Mouse (Mus musculus): Measurements from ENCODE around the gene Hip1r.
"Not testable (repeated sequence)": the region's sequence is repeated elsewhere in the genome, so short reads cannot be mapped to it uniquely, and the experiment has no call there.

Hip1r gene

DNA sequence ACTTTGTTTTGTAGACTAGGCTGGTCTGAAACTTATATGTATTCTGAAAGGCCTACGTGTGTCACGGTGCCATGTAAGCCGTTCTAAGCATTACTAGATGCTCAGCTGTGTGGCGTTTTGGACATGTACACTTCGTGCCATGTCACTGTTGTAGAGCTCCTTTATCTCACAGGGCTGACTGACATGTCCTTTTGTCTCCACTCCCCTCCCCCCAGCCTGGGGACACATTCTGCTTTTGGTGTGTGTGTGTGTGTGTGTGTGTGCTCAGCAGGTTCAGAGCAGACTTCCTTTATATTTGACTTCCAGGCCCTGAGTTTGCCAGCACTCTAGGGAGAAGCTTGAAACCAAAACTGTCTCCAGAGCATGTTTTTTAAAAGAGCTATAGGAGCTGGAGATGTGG, 63.4 kb downstream of the Hip1r start:
- no peak for DNase-seq (ENCODE audit: low spot score)

DNA sequence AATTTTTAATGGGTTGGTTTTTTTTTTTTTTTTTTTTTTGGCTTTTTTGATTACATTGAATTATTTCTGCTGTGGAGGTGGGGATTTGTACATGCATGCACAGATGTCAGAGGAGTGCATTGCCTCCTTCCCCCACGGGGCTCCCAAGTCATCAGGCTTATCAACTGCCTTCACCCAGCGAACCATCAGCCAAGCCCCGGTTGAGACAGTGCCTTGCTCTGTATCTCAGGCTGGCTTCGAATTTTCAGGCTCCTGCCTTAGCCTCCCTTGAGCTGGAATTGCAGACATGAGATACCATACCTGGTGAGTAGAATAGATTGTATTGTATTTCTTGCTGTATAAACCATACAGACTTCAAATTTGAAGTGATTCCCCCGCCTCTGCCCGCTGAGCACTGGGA, 66.2 kb downstream of the Hip1r start:
- DNase-seq (ENCODE audit: low spot score) = no peak

DNA sequence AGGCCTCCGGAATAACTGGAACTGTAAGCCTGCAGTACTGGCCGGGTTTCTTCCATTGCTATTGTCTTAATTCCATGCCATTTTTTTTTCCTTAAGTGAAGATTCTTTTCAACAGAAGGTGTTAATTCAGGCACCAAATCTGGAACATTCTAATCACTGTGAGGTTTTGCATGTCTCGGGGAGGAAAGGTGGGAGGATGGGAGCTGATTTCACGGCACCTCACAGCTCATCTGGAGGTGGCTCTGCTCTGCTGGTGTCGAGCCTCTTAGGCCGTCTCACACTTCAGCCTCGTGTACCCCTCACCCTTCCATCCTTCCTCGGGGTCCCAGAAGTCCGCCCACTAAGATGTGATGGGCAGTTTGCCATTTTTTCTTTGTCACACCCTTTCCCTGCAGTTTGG, 67.7 kb downstream of the Hip1r start:
- DNase-seq (ENCODE audit: low spot score) = no peak

DNA sequence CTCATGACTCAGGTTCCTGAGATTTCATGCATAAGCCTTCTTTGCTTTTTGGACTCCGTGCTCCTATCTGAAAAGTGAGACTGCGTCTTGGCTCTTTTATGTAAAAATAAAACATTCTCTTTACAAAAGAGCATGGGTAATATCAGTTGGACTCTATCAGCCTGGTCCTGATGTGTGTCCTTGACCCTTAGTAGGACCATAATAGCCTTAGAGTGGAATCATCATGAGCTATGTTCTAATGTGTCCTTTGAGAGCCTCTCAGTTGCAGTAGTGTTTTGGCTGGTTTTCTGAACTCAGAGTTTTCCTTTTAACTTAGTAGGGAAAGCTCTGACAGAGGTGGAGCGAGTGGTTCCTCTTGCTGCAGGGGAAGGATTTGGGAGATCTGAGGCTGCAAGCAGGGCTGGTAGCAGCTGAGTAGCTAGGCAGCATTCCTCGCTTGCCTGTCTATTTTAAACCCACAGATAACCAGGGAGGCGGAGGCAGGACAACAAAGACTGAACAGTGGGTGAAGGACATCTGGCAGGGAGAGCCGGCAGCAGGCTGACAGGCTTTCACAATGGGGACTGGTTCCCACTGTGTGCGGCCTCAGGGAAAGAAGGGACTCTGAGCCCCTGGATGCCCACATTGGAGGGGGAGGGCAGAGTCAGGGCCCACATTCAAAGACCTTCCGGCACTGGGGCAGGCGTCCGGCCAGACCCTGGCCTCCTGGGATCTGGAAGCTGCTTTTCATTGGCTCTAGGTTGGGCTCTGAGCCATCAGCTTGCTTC, 70.0 kb downstream of the Hip1r start:
- DNase-seq (ENCODE audit: low spot score) = peak; percentile 82

DNA sequence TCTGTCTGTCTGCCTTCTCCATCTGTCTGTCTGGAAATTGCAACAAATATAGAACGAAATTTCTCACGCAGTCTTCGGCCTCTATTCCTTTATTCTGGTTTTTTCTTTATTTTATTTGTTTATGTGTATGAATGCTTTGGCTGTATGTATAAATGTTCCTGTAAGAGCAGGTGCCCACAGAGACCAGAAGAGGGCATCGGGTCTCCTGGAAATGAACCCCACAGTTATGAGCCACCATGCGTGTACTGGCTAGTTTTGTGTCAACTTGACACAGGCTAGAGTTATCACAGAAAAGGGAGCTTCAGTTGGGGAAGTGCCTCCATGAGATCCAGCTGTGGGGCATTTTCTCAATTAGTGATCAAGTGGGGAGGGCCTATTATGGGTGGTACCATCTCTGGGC, 70.6 kb downstream of the Hip1r start:
- DNase-seq (ENCODE audit: low spot score) = no peak

DNA sequence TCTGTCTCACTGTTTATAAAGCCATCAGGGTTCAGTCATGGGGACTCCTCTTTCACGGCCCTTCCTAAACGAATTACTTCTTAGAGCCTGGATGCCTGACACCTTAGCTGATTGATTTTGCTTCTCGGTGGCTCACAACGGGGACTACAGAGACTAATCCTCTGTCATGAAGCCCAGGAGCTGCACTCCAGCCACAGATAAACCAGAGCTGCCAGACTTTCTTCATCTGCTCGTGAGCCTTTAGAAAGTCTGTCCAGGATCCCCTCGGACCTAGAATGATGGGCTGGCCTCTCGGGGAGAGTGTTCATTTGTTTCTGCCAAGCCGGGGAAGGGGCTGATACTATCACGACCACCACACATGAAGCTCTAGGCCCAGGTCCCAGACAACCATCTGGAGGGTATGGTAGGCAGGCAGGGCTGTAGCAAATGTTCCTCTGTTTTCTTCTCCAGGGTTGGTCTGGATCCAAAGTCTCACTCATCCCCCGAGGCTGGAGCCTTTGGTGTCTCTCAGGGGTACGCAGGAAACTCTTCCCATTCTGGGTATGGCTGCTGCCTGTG, 72.1 kb downstream of the Hip1r start:
- no peak for DNase-seq (ENCODE audit: low spot score)

DNA sequence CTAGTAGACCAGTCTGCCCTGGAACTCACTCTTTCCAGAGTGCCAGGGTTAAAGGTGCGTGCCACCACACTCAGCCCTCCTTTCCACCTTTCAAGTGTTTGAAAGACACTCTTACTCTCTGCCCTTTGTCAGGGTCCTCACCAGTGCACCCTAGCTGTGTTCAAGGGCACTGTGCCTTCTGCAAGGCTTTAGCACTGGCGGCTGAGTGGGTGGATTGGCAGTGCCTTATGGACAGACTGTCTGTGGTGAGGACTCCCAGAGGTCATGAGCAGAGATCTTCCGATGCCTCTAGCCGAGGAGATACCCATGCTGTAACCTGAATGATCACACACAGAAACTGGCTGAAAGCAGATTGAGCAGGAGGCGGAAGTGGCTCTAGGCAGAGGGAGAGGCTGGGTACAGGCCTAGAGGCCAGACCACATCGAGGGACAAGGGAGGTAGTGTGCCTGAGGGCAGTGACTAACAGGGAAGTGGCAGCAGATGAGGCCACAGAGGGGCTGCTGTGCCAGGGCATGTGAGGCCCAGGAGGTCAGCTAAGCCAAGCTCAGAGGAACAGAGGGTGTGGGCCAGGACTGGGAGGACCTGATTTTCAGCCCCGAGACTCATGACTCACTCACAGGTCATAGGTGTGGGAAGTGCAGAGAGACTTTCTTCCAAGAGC, 73.4 kb downstream of the Hip1r start:
- DNase-seq (ENCODE audit: low spot score) = peak; percentile 46

DNA sequence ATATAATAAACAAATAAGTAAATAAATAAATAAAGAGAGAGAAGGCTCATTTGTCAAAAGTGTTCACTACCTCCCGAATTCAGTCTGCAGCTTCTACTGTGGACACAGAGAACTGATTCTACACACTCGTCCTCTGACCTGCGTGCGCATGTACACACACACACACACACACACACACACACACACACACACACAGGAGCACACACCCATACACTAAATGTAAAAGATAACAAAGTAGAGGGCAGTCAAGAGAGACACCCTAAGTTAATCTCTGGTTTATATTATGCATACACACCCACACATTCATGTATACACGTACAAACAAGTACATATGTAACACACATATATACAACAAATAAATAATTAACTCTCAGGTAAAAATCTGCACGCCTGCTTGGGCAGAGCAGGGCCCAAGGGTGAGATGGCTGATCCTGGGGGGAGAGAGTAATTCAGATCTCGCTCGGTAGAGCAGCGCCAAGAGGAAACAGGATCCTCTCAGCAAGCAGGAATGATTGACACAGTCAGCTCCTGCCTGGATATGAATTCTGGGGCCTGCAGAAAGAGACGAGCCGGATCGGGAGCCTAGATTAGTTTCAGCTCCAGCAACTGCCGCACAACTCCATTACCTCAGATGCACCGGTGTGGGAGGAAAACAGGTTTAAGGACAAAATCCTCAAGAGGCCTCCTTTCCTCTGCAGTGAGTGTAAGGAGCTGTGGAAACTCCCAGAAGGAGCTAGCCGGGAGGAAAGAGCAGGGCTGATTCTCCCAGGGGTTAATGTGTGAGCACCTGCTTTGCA, 76.0 kb downstream of the Hip1r start:
- no peak for DNase-seq (ENCODE audit: low spot score)

DNA sequence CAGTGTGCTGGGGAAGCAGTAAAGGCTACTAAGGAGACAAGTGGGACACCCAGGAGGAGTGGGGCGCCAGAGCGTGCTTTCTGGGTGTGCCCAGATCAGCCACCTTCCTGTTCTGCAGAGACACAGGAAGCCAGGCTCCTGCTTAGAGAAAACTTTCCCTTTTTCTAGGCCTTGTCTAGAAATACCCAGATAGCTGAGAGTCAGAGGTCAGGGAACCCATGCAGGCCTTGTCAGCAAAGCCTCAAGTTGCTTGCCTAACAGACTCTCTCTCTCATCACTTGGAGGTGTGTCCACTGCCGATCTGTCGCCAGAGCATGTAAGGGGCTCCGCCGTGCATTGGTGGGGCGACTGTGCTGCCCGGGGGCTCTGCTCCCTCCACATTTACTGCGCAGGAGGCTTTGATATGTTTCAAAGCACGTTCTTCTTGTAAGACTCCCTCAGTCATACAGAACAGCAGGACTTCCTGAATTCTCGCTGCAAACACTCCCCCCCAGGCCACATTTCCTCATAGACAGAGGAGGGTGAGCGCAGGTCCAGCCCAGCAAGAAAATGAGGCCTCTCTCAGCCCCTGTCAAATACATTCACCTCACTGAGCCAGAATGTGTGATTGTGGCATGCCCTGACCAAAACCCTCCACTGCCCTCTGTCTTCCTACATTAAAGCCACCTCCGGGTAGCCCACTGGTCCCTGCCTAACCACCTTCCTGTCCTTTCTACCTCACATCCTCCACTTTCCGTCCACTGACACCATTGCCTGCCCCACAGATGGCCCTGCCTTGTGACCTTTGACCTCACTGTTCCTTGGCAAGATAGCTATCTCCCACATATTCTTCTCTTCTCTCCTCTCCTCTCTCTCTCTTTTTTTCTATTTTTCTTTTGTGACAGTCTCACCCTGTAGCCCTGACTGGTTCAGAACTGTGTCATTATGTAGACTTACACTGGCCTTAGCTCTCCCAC, 76.9 kb downstream of the Hip1r start:
- no peak for DNase-seq (ENCODE audit: low spot score)

DNA sequence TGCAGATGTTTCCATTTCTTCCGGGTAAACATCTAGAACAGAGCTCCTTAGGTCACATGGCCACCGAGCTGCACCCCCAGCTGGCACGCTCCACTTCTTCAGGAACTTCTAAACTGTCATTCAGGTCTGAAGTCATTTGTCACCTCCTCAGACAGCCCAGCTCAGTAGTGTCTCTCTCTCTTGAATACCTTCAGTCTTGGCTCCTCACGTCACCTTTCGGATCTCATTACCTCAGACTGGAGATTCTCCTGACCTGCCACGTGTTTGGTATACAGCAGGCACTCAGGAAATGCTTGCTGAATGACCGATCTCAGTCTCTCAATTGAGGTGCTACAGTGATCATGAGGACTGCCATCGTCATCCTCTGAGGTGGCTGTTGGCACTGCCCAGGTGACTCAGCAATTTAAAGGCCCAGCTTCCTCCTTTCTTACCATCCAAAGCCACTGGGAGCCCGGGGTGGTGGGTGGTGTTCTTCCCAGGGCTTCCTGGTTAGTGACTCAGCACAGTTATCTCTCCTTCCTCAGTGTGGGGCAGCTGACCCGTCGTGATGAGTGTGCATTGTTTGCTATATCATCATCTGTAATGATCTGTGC, 78.6 kb downstream of the Hip1r start:
- no peak for DNase-seq (ENCODE audit: low spot score)

DNA sequence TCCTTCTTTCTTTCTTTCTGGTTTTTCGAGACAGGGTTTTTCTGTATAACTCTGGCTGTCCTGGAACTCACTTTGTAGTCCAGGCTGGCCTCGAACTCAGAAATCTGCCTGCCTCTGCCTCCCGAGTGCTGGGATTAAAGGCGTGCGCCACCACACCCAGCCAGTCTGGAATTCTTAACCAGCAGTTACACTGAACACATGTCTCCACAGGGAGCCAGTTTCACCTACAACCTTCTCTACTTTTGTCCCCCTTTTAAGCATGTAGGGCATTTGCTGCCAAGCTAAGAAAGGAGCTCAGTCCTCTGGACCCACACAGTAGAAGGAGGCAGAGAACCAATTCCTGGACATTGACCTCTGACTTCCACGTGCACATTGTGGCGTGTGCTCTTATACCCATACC, 79.2 kb downstream of the Hip1r start:
- not testable (repeated sequence) for DNase-seq (ENCODE audit: low spot score)

All from testis, postnatal 14 days (tissue).